Mouse (Mus musculus) large intestine, adult 2 months (tissue): Measurements from ENCODE around the gene Psmg3. TPM values are rescaled to one million over a fixed set of nuclear protein-coding genes. Genes with fewer than 3 reads are reported as not detected.

Experiments used
- DNase-seq: peaks from one replicate; pipeline ENCODE4 v3.0.0-alpha.2; 2012; ENCODE audit warnings: low read depth, low spot score
- WGBS: fragments of 180-500 bp; shearing (Covaris S2); methylation state at CpG from one replicate; pipeline ENCODE4 v1.1.7; 2018; 5-methylcytosine and 5-hydroxymethylcytosine counted together
- polyA plus RNA-seq: library from polyadenylated mRNA; depleted of rRNA; stranded (reverse); fragments of >200 nt; gene quantifications from 2 replicates; pipeline ENCODE4 v1.2.3, GENCODE M21; 2012

The Psmg3 gene
- polyA plus RNA-seq, 1 experiment = 46.5 TPM

DNA sequence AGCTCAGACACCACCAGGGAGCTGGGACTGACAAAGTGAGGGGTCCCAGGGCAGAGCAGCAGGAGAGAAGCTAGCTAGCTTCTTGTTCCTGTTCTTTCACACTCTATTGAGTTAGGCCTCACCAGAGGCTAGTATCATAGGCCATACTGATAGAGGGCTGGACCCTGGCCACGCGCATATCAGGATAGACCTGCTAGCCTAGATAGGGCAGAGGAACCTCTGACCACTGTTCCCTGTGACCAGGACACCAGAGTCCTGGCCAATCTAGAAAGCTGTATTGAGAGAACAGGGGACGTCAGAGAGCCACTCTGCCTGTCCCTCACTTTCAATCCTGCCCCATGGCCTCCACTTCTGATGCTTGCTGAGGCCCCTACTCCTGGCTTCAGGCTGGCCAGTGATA lies 8.6 kb downstream of the Psmg3 start:
- no peak for DNase-seq
- 90% methylated on average over 3 of the region's 3 CpGs for WGBS

DNA sequence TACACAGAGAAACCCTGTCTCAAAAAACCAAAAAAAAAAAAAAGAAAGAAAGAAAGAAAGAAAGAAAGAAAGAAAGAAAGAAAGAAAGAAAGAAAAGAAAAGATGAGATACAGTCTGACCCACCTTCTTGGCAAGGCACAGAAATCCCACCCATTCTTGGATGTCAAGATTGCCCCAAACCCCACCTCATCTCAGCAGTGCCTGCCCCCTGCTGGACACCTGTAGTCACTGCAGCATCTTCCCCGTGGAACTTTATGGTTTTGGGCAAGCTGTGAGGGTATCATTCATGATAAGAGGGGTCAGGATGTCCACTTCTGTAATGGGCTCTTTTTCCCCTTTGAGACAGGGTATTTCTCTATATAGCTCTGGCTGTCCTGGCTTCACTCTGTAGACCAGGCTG lies 9.4 kb downstream of the Psmg3 start:
- WGBS = 11% methylated on average over 1 of the region's 1 CpGs
- DNase-seq = no peak

GRCm38 (mm10) chr5:139816445-139816844 lies 10.2 kb downstream of the Psmg3 start:
- DNase-seq = no peak

- WGBS = 40% methylated on average over 6 of the region's 6 CpGs
- DNase-seq = no peak
These were observed 10.7 kb downstream of the Psmg3 start for GRCm38 (mm10) chr5:139815964-139816363.

- 9% methylated on average over 12 of the region's 13 CpGs for WGBS
- DNase-seq = no peak
These were observed 12.7 kb downstream of the Psmg3 start for GRCm38 (mm10) chr5:139813963-139814381.

DNA sequence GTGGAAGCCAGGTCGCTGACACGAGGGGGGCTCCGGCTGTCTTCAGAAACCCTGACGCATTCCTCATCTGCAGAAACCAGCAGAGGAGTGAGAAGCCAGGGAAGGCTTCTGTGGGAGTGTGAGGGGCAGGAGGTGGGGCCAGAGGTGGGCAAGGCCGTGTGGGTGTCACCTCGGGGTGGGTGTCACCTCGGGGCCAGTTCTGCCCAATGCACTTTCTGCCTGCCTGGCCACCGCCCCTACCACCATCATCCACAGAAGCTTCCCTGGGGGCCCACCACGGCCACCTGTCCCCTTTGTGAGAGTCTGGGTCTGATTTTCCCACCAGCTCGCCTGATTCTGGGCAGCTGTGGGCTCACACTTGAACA lies 13.6 kb downstream of the Psmg3 start:
- no peak for DNase-seq
- 44% methylated on average over 10 of the region's 10 CpGs for WGBS

DNA sequence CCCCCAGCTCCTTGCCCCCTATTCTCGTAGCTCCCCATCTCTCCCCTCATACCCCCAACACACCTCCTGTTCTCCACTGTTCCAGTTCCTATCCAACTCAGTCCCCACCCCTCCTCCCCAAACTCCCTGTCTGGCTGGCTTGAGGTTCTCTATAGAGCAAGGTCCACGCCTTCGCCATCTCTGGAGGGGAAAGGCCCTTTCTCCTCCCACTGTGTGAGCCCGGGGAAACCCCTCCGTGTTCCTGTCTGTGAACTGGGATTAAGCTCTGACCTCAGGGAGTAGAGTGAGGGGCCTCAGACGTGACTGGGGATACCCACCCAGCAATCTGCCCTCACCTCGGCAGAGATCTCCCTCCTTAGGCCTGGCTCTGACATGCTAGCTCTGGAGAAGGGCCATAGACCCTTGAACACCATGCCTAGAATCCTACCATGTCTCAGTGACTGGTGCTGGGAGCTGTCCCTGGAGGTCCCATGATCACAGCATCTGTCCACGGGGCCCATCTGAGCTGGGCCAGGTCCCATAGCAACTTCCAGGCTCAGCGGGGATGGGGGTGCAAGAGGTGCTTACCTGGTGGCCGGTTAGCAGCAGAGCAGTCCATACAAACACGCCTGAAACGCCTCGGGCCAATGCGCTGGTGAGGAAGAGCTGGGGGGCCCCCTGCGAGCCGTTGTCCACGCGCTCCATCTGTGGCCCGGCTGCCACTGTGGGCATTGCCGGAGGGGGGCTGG lies 14.1 kb downstream of the Psmg3 start:
- WGBS = 56% methylated on average over 20 of the region's 20 CpGs
- no peak for DNase-seq

DNA sequence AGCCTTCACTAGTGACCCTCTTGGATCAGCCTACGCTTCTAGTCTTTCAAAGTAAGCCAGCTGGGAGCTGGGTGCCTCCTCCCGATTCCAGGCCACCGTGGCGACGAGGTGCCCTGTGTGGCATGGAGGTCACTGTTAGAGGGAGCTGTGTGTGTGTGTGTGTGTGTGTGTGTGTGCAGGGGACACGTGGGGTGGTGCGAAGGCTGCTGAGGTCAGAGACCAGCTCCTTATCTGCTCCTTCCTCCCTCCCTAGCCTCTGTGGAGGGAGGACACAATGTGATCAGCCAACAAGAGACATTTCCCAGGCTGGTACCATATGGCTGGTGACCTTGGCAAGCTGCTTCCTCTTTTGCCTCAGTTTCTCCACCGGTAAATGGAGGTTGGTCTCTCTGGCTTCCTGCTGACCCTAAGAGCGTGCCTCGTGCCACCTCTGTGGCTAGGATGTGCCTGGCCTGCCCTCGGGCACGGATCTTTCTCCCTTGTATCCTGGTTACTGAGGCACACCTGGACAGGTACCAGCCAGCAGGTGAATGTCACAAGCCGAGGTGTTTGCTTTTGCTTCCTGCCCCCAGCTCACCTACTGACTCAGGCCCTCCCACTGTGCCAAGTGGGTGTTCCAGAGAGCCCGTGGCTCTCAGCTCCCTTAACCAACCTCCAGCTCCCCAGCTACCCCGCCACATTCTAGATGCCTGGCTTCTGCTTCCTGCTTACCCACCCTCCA lies 14.8 kb downstream of the Psmg3 start:
- WGBS = 52% methylated on average over 15 of the region's 15 CpGs
- DNase-seq = no peak

DNA sequence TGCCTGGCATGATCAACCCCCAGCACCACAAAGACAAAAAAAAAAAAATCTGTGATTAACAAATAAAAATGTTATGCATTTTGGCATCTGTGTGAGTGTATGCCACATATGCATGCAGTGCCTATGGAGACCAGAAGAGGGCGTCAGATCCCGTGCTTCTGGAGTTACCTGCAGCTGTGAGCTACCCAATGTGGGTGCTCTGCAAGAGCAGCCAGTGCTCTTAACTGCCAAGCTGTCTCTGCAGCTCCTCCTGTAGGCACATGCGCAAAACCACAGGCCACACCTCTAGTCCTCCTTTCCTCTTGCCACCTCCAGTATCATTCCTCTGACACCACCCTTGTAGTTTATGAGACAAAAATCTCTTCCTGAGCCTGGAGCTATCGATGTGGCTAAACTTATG lies 17.3 kb downstream of the Psmg3 start:
- DNase-seq = no peak
- WGBS = 68% methylated on average over 4 of the region's 4 CpGs

GRCm38 (mm10) chr5:139805924-139806323 lies 20.8 kb downstream of the Psmg3 start:
- WGBS = 94% methylated on average over 8 of the region's 8 CpGs

DNA sequence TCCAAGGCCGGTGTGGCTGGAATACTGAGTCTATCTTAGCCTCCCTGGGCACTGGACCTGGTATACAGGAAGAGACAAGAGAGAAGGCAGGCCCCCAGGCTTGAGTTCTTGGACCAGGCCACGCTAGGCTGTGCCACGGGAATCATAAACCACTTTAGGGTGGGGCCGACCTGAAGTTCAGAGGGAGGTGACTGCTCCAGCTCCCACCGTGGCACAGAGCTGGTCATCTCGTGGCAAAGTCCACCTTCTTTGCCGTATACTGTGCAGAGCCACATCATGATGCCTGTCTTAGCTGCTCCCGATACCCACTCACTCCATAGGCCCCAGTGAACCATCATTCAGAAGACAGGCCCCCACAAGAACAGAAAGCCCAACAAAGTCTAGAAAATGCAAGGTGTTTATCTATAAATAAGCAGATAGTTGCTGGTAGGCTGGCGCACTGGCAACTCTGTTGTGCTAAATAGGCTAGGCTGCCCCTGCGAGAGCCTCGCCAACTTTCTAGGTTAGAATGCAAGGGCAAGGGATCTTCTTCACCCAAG lies 22.0 kb downstream of the Psmg3 start:
- DNase-seq = no peak
- 62% methylated on average over 11 of the region's 11 CpGs for WGBS

More at GRCm38 (mm10) chr5:139805924-139806323, 20.8 kb downstream of the Psmg3 start:
- DNase-seq = no peak

DNA sequence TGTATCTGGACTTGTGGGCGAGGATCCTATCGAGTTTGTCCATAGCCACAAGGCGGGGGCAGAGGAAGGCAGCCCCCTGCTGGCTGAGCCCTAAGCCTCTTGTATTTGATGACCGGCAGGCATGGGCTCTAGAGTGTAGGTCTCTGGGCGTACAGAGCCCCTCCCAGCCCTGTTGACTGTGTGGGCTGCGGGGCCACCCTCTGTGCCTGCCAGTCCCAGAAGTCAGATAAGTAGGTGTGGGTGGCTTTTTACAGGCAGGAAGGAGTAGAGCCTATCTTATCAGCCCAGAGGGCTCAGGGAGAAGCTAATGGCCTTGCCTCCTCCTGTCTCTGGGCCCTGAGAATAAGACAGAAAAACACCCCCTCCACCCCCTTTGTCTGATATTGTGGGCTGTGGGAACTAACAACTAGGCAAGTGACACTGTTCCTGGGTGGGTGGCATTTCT lies 22.6 kb downstream of the Psmg3 start:
- 37% methylated on average over 6 of the region's 6 CpGs for whole genome bisulfite sequencing
- DNase-seq = no peak

GRCm38 (mm10) chr5:139803601-139804102 lies 23.0 kb downstream of the Psmg3 start:
- WGBS = 15% methylated on average over 12 of the region's 12 CpGs
- DNase-seq = no peak

- 53% methylated on average over 8 of the region's 8 CpGs for WGBS
- no peak for DNase-seq
These were observed 23.5 kb downstream of the Psmg3 start for GRCm38 (mm10) chr5:139803165-139803564.

DNA sequence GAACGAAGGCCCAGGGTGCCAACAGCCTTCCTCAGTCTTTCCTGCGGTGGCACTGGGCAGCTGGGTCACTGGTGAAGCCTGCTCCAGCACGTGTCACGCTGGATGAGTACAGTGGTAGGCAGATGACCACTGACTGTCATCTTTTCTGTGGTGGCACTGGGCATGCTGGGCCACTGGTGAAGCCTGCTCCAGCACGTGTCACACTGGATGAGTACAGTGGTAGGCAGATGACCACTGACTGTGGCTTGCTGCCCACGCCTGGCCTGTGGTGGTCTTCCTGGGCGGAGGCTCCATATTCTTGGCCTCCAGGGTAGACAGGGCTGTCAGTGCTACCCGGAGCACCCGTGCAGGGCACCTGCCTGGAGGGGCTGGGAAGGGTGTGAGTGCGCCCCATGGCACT lies 24.8 kb downstream of the Psmg3 start:
- WGBS = 92% methylated on average over 10 of the region's 10 CpGs
- no peak for DNase-seq

DNA sequence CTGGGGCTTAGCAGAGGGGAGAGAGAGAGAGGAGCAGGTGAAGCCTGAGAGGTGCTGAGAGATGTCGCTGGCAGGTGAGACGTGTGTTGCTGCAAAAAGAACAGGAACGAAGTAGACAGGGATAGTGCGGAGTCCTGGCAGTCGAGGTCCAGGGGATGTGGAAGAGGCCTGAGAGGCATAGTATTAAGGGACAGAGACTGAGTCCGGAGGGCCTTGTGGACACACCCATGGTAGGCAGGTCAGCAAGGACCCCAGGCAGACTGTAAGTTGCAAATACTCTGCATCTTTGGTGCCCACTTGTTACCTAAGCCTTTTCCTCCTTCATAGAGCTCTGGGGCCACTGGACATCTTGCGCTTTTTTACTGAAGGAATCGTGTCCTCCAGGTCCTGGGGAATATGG lies 25.5 kb downstream of the Psmg3 start:
- WGBS = 90% methylated on average over 8 of the region's 8 CpGs

GRCm38 (mm10) chr5:139799801-139800590 lies 26.7 kb downstream of the Psmg3 start:
- WGBS = 94% methylated on average over 33 of the region's 33 CpGs
- DNase-seq = no peak

More for the DNA sequence above, 25.5 kb downstream of the Psmg3 start:
- no peak for DNase-seq

- no peak for DNase-seq
- WGBS = 94% methylated on average over 9 of the region's 9 CpGs
These were observed 27.6 kb downstream of the Psmg3 start for GRCm38 (mm10) chr5:139799041-139799440.

DNA sequence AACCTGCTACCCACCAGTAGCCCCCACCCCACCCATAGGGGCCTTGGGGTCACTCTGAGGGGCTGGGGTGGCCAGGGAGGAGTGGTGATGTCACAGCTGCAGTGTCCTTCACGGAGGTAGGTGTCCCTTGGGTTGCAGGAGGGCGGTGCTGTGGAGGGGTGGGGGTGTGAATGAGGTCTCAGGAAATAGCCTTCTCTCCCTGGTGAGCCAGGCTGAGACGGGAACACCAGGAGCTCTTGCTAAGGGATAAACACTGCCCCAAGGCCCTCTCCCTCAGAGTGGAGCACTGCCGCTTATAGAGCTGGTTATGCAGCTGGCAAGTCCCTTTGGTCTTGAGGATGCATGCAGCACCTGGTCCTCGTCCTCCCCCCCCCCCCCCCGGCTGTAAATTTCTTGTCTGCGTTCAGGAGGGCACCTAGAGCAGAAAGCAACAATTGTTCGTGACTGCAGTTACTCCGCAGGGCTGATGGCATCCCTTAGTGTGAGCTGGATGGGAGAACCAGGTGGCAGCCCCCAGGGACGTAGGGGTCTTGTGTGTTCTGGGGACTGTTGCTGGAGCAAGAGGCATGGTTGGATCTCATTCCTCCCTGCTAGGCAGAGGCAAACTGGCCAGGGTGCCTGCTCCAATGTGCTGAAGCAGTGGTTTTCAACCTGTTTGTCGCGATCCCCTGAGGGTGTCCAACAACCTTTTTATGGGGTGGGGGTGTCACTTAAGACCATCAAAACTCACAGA lies 28.4 kb downstream of the Psmg3 start:
- 65% methylated on average over 12 of the region's 12 CpGs for WGBS

More for the DNA sequence above, 28.4 kb downstream of the Psmg3 start:
- no peak for DNase-seq
